ENCODE assay signal across 18 mouse cellular contexts in genomic region chr3:123064186-123064585, GRCm38 (mm10). TPM values are rescaled to one million over a fixed set of nuclear protein-coding genes. Genes with fewer than 3 reads are reported as not detected.
DNase-seq lines count a peak whose midpoint lies in the region; ATAC-seq and TF ChIP-seq lines count a peak whose summit lies in the region.
"Had no signal": no experiment of that assay in that cellular context is flagged by ENCODE, and none has a peak within 500 bp of the region (broad histone marks: within the 10 kb centered on the region; RNA-seq: fewer than 3 reads in every experiment).

No protein-coding gene starts in this region.

- TF ChIP-seq CTCF in heart, adult 2 months (IDR thresholded peaks at IDR 0.05) = no peak

- TF ChIP-seq POLR2A in heart, adult 2 months (IDR thresholded peaks at IDR 0.05; ENCODE audit: insufficient read depth, low read depth, low read length) = no peak

- no peak overlapping the region for H3K4me3 ChIP-seq in heart, adult 2 months
- H3K4me3 ChIP-seq in lung, embryonic 16.5 days (ENCODE audit: low read length) = no peak overlapping the region
- H3K4me3 ChIP-seq: lung, embryonic 15.5 days; midbrain, embryonic 12.5 days; myocyte had no signal

- no peaks in the 10 kb centered on the region for H3K27me3 ChIP-seq in heart, adult 2 months (ENCODE audit: control insufficient read depth, insufficient read depth, low read length)
- H3K27me3 ChIP-seq in lung, embryonic 16.5 days (ENCODE audit: control insufficient read depth, insufficient read depth, low read depth, low read length) = no peaks in the 10 kb centered on the region
- H3K27me3 ChIP-seq: lung, embryonic 15.5 days; midbrain, embryonic 12.5 days had no signal

- intact Hi-C loops in heart, adult 2 months (cut with DNase I) = no loop called here

- WGBS in heart, adult 2 months = 53% methylated on average over 5 of the region's 5 CpGs
- WGBS in lung, embryonic 16.5 days = 33% methylated on average over 5 of the region's 5 CpGs

- H3K9me3 ChIP-seq in lung, embryonic 16.5 days (ENCODE audit: control insufficient read depth, low read length) = no peaks in the 10 kb centered on the region
- H3K9me3 ChIP-seq: lung, embryonic 15.5 days; midbrain, embryonic 12.5 days had no signal

- H3K4me1 ChIP-seq in heart, adult 2 months (ENCODE audit: control insufficient read depth, insufficient read depth, low read length) = no peaks in the 10 kb centered on the region; the same call in 1 of the 2 replicates
- peaks cover 13% of the 10 kb centered on the region for H3K4me1 ChIP-seq in lung, embryonic 16.5 days (replicated peaks; ENCODE audit: control insufficient read depth, insufficient read depth, low read length)
- H3K4me1 ChIP-seq: midbrain, embryonic 12.5 days had no signal

- H3K27ac ChIP-seq in heart, adult 2 months = no peak overlapping the region
- H3K27ac ChIP-seq in lung, embryonic 16.5 days (ENCODE audit: low read length) = no peak overlapping the region
- H3K27ac ChIP-seq: lung, embryonic 15.5 days; midbrain, embryonic 12.5 days had no signal

- H3K36me3 ChIP-seq in heart, adult 2 months (ENCODE audit: control insufficient read depth, insufficient read depth, low read length) = no peaks in the 10 kb centered on the region
- H3K36me3 ChIP-seq in lung, embryonic 16.5 days (ENCODE audit: control insufficient read depth, insufficient read depth, low read length) = no peaks in the 10 kb centered on the region
- H3K36me3 ChIP-seq: lung, embryonic 15.5 days; midbrain, embryonic 12.5 days had no signal

- no peak for TF ChIP-seq EP300 in heart, adult 2 months (IDR thresholded peaks at IDR 0.05; ENCODE audit: insufficient read depth, low read depth, low read length)

- no peaks in the 10 kb centered on the region for H3K79me2 ChIP-seq in heart, adult 2 months (replicated peaks; ENCODE audit: control insufficient read depth, insufficient read depth, low read length)

- ATAC-seq in lung, embryonic 16.5 days (ENCODE audit: low read depth) = peak; percentile 47
- ATAC-seq: forebrain, embryonic 16.5 days; hindbrain, embryonic 16.5 days had no signal

- no peak overlapping the region for H3K9ac ChIP-seq in heart, adult 2 months (ENCODE audit: low read depth, low read length)
- H3K9ac ChIP-seq in lung, embryonic 16.5 days (ENCODE audit: low read length) = no peak overlapping the region
- H3K9ac ChIP-seq: lung, embryonic 15.5 days; midbrain, embryonic 12.5 days had no signal

- DNase-seq in heart, adult 11 months = peak; percentile 88
- no peak for DNase-seq in heart, adult 2 months
- peak; percentile 20 for DNase-seq in urinary bladder, postnatal 14 days (ENCODE audit: low spot score)
- no peak for DNase-seq in urinary bladder, postnatal 25 days (ENCODE audit: low spot score)
- DNase-seq in layer of hippocampus, postnatal 25 days (ENCODE audit: extremely low spot score in 1 of 2, low spot score in 1 of 2) = no peak
- no peak for DNase-seq in thymus, postnatal 0 days (ENCODE audit: low spot score)
- no peak for DNase-seq in layer of hippocampus, adult 9-11 months
- DNase-seq: adrenal gland, adult 2 months; cerebellum, adult 9-11 months; gastrocnemius, postnatal 25 days; thymus, postnatal 25 days had no signal

- no peak overlapping the region for H3K4me2 ChIP-seq in lung, embryonic 16.5 days (ENCODE audit: low read depth, low read length)
- H3K4me2 ChIP-seq: lung, embryonic 15.5 days; midbrain, embryonic 12.5 days had no signal

RNA-seq across cellular contexts. Expression of gene Myoz2, which starts 29.4 kb away (rescaled TPM):
- 1,000 to 10,000 TPM; 1,454 to 1,834 TPM for total RNA-seq in heart, adult 2 months (2021)
- polyA plus RNA-seq in heart, adult 2 months (2012; rRNA removed) = 691 and 950 TPM in 2 replicates
- 6.6 and 8.4 TPM in 2 replicates for polyA plus RNA-seq in lung, embryonic 16.5 days (2015; fragmentation: Nextera tagmentation; extraction: Ambion mirVana)
- total RNA-seq in layer of hippocampus, postnatal 25 days (2021) = under 1 TPM in 1 of 2 experiments, not detected in 1; 0.30 TPM
- polyA plus RNA-seq in thymus, postnatal 0 days (2015; fragmentation: Nextera tagmentation; extraction: Ambion mirVana) = 0.28 TPM in 1 of 2 replicates, not detected in the other
- total RNA-seq: left cerebral cortex, postnatal 14 days had no signal
- polyA plus RNA-seq: adrenal gland, adult 2 months; forebrain, embryonic 16.5 days; midbrain, embryonic 12.5 days had no signal

Comparison
In these comparisons a context has a peak if more than half of its experiments do, and no peak if none do; other contexts are left out.
1. DNase-seq: peak in heart, adult 11 months (single experiment) and urinary bladder, postnatal 14 days (single experiment); none in heart, adult 2 months (0 of 2), urinary bladder, postnatal 25 days (single experiment), layer of hippocampus, postnatal 25 days (0 of 2), thymus, postnatal 0 days (single experiment) and layer of hippocampus, adult 9-11 months (single experiment).
2. RNA of gene Myoz2, which starts 29.4 kb away (polyA plus RNA-seq): 691 to 950 TPM in heart, adult 2 months; 6.6 to 8.4 TPM in lung, embryonic 16.5 days and 0.28 TPM in thymus, postnatal 0 days; every median in the first group is over 10 times any median in the second.